Mouse (Mus musculus): Measurements from ENCODE around the gene Pigx.

Pigx gene

DNA sequence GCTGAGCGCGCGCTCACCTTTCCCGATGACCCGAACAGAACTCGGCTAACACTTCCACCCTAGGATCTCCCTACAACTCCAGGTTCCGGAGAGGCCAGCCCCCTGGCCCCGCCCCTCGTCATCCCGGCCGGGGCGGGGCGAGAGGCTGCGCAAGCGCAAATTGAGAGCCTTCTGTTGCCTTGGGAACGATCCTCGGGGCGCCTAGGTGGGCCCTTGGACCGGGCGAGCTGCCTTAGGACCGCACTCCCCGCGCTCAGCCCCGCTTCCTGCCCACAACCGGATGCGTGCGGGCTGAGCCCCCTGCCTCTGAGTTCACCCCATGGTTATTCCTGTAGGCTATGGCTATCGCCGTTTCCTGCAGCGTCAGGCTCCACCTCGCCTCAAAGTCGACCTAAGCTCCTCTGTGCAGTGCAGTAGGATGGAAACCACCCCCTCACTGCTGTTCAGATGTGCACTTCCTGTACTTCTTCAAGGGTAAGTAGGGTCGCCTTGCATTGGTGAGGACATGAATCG lies at the start of gene Pigx, which contains the start of gene Cep19:
Pigx (minus strand) TSS at position 103 of the 513 bp plus-strand sequence.
Cep19 (plus strand) TSS at position 163 of the 513 bp plus-strand sequence.
- Histone ChIP-seq H3K36me3 (ENCODE audit: control insufficient read depth, insufficient read depth, low read length, poor library complexity, severe bottlenecking) (0 out of 2 replicates have a peak, but pooled peaks cover 3% of the 10 kb centered on the region), H3K27me3 (ENCODE audit: control insufficient read depth, insufficient read depth, low read length, poor library complexity, severe bottlenecking) (no peaks in the 10 kb centered on the region)
- DNase-seq (ENCODE audit: low read depth, low spot score), result peak; percentile 81

DNA sequence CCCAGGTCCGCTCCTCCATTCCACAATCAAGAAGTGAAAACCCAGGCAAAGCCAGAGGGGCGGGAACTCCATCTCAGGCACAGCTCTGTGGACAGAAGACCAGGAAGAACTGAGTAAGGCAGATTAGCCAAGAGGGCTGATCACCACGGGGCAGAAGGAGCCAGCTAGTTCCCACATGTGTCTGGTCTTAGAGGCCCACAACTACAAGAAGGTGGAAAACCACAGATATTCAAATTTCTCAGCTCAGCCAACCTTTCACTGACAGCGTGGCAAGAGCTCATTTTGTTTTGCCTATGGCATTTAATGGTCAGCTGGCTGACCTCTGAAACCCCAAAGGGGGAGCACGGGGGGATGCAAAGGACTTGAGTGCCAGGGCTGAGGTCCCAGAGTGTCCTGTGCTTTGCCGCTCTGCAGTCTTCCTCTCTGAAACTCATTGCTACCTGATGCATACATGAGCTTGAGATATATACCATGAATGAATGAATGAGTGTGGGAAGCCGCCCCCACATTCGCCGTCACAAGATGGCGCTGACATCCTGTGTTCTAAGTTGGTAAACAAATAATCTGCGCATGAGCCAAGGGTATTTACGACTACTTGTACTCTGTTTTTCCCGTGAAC lies 48.2 kb upstream of the Pigx start:
- peak; percentile 47 for DNase-seq (ENCODE audit: low read depth, low spot score)
- H3K36me3 ChIP-seq (ENCODE audit: control insufficient read depth, insufficient read depth, low read length, poor library complexity, severe bottlenecking), result peaks cover 41% of the 10 kb centered on the region

DNA sequence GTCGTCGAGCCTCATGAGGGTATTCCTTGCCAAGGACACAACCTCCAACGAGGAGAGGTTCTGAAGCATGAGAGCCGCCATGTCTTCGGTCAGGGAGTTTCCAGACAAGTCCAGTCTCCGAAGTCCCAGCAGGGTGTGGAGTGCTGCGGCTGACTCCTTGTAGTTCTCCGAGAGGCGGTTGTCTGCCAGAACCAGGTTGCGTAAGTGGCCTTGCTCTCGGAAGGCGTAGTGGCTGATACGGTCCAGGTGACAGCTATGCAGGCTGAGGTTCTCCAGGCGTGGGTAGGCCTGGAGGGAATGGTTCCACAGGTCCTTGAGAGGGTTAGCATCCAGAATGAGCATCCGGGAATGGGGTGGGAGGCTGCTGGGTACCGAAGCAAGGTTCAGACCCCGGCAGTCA lies 45.1 kb upstream of the Pigx start:
- no peaks in the 10 kb centered on the region for H3K27me3 ChIP-seq (ENCODE audit: control insufficient read depth, insufficient read depth, low read length, poor library complexity, severe bottlenecking)
- no peak for DNase-seq (ENCODE audit: low read depth, low spot score)
- H3K36me3 ChIP-seq (ENCODE audit: control insufficient read depth, insufficient read depth, low read length, poor library complexity, severe bottlenecking), result peaks cover 46% of the 10 kb centered on the region

More for the DNA sequence above, 48.2 kb upstream of the Pigx start:
- no peaks in the 10 kb centered on the region for H3K27me3 ChIP-seq (ENCODE audit: control insufficient read depth, insufficient read depth, low read length, poor library complexity, severe bottlenecking)

DNA sequence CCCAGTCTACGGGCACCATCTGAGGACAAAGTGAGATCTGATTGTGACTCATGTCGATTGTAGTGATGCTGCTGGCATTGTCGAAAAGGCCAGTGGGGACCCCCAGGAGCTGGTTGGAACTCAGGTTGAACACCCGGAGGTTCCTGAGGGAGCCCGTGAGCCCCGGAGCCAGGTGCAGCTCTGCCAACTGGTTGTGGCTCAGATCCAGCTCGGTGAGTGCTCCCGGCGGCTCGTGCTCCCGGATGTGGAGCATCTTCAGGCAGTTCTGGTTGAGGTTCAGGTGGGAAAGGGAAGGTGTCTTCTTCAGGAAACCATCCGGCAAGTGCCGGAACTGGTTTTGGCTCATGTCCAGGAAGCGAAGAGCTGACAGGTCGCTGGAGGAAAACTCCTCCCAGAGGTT lies 44.2 kb upstream of the Pigx start:
- no peak for DNase-seq (ENCODE audit: low read depth, low spot score)
- H3K36me3 ChIP-seq (ENCODE audit: control insufficient read depth, insufficient read depth, low read length, poor library complexity, severe bottlenecking), result peaks cover 46% of the 10 kb centered on the region
- H3K27me3 ChIP-seq (ENCODE audit: control insufficient read depth, insufficient read depth, low read length, poor library complexity, severe bottlenecking), result no peaks in the 10 kb centered on the region

DNA sequence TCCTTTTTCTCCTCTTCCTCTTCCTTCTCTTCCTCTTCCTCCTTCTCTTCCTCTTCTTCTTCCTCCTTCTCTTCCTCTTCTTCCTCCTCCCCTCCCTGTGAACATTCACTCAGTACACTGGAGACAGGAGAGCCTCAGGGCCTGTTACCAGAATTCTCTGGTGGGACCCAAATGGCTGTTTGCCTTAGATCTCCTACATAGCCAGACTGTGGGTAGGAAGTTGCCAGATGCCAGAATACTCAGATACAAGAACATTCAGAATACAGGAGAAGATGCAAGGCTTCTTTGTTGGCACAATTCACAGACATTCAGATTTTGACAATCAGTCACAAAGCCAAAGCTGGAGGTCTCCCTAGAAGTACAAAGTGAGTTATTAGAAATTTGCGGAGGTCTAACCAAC lies 39.4 kb upstream of the Pigx start:
- DNase-seq (ENCODE audit: low read depth, low spot score), result no peak
- H3K36me3 ChIP-seq (ENCODE audit: control insufficient read depth, insufficient read depth, low read length, poor library complexity, severe bottlenecking), result peaks cover 17% of the 10 kb centered on the region
- no peaks in the 10 kb centered on the region for H3K27me3 ChIP-seq (ENCODE audit: control insufficient read depth, insufficient read depth, low read length, poor library complexity, severe bottlenecking)

DNA sequence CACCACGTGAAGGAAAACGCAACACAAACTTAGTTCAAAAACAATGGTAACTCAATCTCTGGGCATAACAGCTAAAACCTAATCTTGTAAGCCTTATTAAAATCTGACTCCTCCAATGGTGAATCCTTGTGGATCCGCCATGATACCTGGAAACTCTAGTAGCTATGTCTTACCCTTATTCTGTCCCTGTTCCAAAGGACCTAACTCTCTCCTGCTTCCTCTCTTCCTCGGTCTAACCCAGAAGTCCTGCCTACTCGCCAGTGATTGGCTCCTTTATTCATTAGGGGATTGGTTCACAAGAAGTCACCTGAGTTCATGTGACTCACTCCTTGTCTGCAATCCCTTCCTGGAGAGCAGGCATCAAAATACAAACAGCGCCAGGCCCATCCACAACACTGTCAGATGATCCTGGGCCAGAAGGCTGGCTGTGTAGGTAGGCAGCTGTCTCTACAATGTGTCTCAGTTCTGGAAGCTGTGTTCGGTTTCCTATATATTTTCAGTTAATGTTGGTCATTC lies 36.4 kb upstream of the Pigx start:
- Histone ChIP-seq H3K36me3 (ENCODE audit: control insufficient read depth, insufficient read depth, low read length, poor library complexity, severe bottlenecking) (no peaks in the 10 kb centered on the region), H3K27me3 (ENCODE audit: control insufficient read depth, insufficient read depth, low read length, poor library complexity, severe bottlenecking) (no peaks in the 10 kb centered on the region)
- no peak for DNase-seq (ENCODE audit: low read depth, low spot score)

DNA sequence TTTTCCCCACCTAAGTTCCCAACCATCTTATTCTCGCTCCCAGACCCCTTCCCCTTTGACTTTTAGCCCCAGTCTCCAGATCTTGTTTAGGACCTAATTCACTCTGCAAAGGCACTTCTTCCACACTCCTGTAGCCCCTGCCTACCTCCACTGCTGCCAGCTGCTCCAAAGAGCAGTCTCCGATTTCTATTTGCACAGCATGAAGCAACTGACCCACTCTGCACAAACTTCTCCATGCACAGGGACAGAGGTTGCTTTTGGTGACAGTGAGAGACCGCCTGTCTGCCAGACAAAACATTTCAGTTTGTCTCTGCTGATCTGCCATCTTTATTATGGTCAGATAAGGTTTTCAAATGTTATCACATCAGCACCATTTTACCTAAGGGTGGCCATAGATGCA lies 33.6 kb upstream of the Pigx start:
- DNase-seq (ENCODE audit: low read depth, low spot score), result no peak
- H3K27me3 ChIP-seq (ENCODE audit: control insufficient read depth, insufficient read depth, low read length, poor library complexity, severe bottlenecking), result no peaks in the 10 kb centered on the region
- no peaks in the 10 kb centered on the region for H3K36me3 ChIP-seq (ENCODE audit: control insufficient read depth, insufficient read depth, low read length, poor library complexity, severe bottlenecking)

DNA sequence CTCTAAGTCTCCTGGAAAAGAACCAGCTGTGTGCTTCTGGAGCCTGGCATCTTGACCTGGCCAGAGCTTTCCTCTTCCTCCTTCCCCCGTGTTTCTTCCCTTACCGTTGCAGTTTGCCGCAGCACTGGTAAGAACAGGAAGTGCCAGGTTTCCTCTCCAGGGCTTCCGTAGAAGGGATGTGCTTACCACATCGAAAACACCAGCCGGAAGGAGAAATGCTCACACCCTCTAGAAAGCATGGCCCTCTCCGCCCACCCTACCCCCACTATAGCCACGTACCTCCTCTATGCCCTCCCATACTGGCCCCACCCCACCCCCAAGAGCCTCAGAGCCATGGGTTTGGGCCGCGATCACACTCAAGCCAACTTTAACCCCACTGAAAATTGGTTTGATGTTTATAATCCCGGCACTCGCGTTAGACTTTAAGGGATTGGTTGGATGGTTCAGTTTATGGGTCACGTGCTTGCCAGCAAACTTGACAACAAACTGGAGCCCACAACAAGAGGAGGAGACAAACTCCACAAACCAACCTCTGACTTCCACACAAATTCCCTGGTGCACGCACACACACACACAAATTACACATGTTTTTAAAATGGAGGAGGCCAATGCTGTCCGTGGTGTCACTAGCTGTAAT lies 30.8 kb upstream of the Pigx start:
- H3K27me3 ChIP-seq (ENCODE audit: control insufficient read depth, insufficient read depth, low read length, poor library complexity, severe bottlenecking), result no peaks in the 10 kb centered on the region
- H3K36me3 ChIP-seq (ENCODE audit: control insufficient read depth, insufficient read depth, low read length, poor library complexity, severe bottlenecking), result no peaks in the 10 kb centered on the region
- DNase-seq (ENCODE audit: low read depth, low spot score), result peak; percentile 70

DNA sequence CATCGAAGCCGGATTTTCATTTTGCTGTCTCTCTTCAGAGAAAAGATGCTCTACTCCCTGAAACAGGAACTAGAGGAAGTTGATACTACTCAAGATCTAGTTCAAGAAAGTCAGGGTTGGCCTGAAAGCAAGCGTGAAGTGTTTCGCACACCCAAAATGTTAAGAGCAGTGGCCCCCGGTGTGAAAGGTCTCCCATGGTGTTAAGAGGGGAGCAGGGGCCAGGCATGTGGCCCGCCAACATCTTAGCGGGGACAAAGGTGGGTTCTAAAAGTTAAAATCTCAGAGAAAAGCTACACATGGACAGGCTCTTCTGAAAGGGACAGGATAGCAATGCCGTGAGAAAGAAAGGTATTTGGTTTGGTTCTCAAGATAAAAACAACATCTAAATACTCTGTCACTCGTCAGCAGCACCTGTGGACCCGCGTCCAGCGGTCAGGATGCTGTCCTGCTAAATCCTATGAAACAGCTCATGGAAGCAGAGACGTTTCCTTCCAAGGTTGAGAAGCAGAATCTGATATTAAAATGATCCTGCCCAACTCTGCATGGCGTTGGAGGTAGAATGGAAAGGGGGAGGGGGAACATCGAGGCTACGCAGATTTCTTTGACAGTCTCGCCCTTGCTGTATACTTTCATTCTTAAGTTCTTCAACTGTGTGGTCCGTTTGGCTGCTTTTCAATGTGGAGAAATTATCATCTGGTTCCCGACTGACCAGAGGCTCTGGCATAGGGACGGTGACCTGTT lies 30.1 kb upstream of the Pigx start:
- H3K36me3 ChIP-seq (ENCODE audit: control insufficient read depth, insufficient read depth, low read length, poor library complexity, severe bottlenecking), result no peaks in the 10 kb centered on the region
- peak; percentile 66 for DNase-seq (ENCODE audit: low read depth, low spot score)
- no peaks in the 10 kb centered on the region for H3K27me3 ChIP-seq (ENCODE audit: control insufficient read depth, insufficient read depth, low read length, poor library complexity, severe bottlenecking)

DNA sequence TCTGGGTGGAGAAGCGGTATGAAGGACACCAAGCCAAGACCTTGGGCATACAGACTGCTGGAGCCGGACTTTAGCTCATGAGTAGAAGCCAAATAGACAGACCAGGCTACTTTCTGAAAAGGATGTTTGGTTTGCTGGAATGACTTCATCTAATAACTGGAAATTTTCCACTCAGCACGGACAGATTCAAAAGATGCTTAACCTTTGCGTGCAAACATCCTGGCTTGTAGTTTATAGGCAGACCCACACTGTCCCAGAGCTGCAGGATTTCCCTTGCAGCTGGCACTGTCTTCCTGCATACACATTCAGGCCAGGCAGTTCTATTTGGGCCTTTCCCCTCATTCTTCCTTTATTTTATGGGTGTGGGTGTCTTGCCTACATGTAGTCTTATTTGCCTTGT lies 27.5 kb upstream of the Pigx start:
- no peak for DNase-seq (ENCODE audit: low read depth, low spot score)
- no peaks in the 10 kb centered on the region for H3K27me3 ChIP-seq (ENCODE audit: control insufficient read depth, insufficient read depth, low read length, poor library complexity, severe bottlenecking)
- H3K36me3 ChIP-seq (ENCODE audit: control insufficient read depth, insufficient read depth, low read length, poor library complexity, severe bottlenecking), result no peaks in the 10 kb centered on the region

DNA sequence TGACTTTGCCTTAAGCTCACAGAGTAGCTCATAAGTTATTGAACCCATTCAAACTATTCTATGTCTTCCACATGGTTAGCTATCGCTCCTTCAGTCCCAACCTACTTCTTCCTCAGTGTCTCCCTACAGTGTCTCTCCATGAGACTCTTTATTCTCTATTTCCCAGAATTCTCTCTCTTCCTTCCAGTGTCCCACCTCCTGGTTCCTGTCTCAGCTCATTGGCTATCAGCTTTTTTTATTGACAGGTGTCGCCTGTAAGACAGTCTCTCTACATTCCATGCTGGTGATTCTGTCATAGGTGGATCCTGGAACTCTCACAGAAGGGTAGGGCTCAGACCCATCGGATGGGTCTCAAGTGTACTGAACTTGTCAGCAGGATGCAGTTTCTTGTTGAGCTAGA lies 25.8 kb upstream of the Pigx start:
- Histone ChIP-seq H3K27me3 (ENCODE audit: control insufficient read depth, insufficient read depth, low read length, poor library complexity, severe bottlenecking) (no peaks in the 10 kb centered on the region), H3K36me3 (ENCODE audit: control insufficient read depth, insufficient read depth, low read length, poor library complexity, severe bottlenecking) (no peaks in the 10 kb centered on the region)
- no peak for DNase-seq (ENCODE audit: low read depth, low spot score)

DNA sequence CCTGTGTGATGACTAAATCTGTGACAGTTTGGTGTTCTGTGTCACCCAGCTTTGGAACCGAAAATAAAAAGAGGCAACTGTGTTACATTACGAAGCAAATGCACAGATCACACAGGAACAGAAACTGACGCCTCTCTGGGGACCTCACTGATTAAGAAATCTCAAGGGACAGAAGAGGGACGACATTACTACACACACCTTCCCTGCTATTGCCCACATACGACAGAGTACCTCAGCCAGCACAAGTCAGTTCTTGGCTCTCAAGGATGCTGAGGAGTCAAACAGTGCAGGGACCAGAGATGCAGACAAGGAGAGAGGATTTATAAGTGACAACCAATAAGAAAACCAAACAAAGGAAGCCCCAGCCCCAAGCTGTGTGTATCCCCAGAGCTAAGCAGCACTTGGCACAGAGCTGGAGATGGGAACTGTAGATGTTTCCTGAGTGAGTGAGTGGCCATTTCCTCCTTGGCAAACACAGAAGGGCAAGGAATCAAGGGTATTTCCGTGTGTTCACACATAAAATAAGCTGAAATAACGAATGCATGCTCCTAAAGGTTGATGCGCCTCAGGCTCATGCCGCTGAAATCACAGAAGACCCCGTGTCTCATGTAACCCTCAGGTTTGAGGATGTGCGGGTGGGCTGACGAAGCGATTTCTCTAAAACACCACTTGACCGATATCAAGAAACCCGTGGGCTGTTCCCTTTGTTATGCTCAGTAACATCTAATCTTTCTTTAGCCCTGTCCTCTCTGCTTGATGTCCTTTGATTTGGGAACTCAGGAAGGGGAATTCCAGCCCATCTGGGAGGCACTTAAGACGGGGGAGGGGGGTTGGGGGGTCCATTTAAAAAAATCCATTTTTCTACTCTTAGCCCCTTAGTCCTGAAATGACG lies 25.1 kb upstream of the Pigx start:
- Histone ChIP-seq H3K27me3 (ENCODE audit: control insufficient read depth, insufficient read depth, low read length, poor library complexity, severe bottlenecking) (no peaks in the 10 kb centered on the region), H3K36me3 (ENCODE audit: control insufficient read depth, insufficient read depth, low read length, poor library complexity, severe bottlenecking) (no peaks in the 10 kb centered on the region)
- DNase-seq (ENCODE audit: low read depth, low spot score), result peak; percentile 95

DNA sequence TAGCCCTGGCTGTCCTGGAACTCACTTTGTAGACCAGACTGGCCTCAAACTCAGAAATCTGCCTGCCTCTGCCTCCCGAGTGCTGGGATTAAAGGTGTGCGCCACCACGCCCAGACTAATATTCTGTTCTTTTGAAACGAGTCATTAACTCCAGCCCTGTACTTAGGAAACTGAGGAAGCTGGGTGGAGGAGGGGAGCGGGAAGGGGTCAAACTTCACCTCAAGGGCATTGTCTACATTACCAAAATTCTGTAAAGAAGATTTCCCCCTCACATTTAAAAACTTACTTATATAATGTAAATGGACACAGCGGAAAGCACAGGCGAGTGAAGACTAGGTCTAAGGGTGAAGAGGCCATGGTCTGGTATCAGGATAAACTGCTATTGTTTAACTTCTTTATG lies 24.5 kb upstream of the Pigx start:
- no peak for DNase-seq (ENCODE audit: low read depth, low spot score)
- Histone ChIP-seq H3K27me3 (ENCODE audit: control insufficient read depth, insufficient read depth, low read length, poor library complexity, severe bottlenecking) (no peaks in the 10 kb centered on the region), H3K36me3 (ENCODE audit: control insufficient read depth, insufficient read depth, low read length, poor library complexity, severe bottlenecking) (no peaks in the 10 kb centered on the region)

DNA sequence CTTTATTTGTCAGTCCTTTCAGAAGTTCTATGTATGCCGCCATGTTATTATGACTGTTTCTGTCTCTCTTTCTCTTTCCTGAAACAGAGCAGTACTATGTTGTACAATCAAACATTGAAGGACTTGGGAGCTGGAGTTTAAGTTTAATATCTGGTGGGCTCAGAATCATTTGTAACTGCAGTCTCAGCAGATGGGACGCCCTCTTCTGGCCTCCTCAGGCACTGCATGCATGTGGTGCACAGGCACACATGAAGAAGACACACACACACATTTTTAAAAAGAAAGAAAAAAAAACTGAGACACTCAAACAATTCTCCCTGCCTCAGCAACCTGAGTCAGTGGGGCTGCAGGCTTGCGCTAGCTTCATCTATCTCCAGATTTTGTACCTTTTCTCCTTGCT lies 20.9 kb upstream of the Pigx start:
- no peak for DNase-seq (ENCODE audit: low read depth, low spot score)
- H3K27me3 ChIP-seq (ENCODE audit: control insufficient read depth, insufficient read depth, low read length, poor library complexity, severe bottlenecking), result no peaks in the 10 kb centered on the region
- no peaks in the 10 kb centered on the region for H3K36me3 ChIP-seq (ENCODE audit: control insufficient read depth, insufficient read depth, low read length, poor library complexity, severe bottlenecking)
